Mouse (Mus musculus): ENCODE data around the gene Chat.
"Not testable (repeated sequence)": the region's sequence is repeated elsewhere in the genome, so short reads cannot be mapped to it uniquely, and the experiment has no call there.

Chat gene

DNA sequence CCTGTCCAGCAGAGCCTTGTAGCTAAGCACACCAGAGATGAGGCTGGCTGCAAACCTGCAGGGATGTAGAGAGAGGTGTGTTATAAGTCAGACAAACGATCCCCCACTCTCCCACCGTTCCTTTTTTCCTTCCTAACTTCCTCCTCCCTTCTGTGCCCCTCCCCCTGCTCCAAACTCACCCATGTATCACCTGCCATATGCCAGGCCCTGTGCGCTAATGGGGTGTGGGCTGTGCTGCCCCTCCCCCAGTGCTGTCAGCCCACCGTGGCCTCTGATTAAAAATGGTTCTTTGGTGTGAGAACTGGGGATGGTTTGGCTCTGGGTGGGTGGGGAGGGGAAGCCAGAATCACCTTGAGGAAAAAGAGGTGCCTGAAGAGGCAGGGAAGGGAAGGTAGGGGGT, 13.2 kb downstream of the Chat start:
- DNase-seq: no peak

DNA sequence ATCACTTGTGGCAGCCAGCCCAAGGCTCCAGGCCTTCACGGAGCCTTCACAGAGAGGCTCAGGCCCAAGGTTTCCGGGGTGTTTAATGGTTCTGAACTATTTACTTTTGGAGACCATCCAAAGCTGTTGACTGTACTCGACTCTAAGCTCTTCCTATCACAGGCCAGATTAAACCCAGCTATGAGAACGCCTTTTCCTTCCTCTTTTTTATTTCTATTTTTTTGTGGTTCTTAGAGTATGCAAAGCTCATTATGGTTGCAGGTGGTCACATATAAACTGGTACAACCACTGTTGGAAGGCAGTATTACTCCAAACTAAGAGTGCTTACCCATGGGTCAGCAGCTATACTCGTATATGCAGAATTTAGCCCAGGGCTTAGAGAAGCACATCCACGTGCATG, 18.8 kb downstream of the Chat start:
- DNase-seq: no peak

DNA sequence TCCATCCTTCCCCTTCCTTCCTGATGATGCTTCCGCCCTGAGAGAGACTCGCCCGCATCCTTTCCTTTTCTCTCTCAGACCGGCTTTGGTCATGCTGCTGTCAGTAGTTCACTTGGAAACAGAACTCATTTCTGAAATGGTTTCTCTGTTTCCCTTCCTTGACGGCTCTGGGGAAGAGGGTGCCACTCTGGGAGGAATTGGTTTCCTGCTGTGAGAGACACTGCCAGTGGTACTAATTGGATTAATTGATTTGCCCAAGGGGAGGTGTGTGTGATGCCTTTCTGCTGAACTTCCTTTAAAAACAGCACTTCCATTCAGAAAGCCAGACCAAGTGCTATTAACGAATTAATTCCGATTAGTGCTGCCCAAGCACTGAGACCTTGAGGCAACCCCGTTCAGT, 22.3 kb downstream of the Chat start:
- DNase-seq: peak; percentile 61

DNA sequence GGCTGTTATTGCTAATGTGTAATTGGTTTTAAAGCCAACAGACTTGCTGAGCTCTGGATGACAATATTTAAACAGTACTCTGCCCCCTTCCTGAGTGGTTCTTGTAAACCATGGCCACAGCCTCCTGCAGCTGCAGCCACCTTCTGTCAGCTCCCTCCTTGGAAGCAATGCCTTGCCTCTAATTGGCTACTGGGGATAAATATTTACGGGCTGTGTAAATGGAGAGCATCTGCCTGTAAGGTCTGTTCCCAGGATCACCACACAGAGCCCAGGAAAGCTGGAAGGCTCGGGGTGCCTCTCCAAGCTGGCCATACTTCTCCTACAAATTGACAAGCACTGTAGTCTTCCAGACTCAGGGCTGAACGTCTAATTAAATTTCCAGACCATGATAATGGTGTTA, 26.0 kb downstream of the Chat start:
- DNase-seq: peak; percentile 26

DNA sequence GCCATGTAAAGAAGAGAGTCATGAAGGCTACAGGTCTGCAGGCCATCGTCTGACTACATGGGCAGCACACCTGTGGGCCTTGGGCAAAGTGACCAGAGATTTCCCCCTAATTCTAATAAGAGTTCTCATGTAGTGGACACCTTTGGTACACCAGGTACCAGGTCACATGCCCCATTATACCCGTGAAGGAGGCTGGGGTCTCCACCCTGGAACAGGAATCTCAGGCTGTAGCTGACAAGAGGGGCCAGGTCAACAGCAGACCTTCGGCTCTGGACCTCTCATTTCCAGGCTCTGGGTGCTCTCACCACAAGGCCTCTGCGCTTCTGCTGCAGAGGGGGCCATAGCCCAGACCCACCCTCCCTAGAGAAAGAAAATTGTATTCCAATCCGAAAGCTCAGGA, 26.5 kb downstream of the Chat start:
- DNase-seq: no peak

DNA sequence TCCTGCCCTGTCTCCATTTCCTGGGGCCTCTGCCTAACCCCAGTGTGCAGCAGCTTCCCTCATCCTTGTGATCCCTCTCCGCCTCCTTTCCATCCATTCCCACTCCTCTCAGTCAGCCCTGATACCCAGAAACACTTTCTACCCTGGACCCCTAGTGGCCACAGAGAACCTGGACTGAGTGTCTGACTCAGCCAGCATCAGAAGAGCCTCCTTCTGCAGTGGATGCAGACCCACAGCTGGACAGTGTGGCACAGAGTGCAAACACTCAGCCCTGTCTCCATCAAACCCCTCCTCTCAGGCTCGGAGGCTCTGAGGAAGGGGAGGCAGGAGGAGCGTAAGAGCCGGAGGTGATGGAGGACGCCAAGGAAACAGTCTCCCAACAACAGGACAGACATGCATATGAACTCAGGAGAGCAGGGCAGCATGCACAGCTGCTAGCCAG, 28.4 kb downstream of the Chat start:
- DNase-seq: peak; percentile 59

DNA sequence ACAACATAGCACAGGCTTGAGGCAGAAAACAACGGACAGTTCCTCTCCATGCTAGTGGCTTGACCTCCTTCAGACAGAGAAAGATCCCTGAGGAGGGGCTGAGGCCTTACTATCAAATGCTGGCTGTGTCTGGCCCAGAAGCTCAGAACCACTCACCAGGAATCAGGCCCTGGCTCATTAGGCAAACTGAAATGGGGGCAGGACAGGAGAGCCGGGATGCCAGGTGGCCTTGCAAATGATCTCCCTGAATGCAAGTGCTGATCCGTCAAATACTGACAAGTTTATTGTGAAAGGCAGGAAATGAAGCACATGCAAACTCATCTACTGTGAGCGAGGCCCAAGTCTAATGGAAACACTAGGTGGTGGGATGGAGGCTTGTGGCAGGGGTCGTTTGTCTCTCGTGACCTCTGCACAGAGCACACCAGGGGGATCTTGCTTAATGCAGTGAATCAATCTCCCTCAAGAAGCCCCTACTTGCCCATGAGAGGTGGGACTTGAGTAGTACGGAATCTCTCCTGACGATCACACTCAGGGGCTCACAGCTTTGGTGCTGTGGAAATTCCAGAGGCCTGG, 36.7 kb downstream of the Chat start:
- peak; percentile 60 for DNase-seq

DNA sequence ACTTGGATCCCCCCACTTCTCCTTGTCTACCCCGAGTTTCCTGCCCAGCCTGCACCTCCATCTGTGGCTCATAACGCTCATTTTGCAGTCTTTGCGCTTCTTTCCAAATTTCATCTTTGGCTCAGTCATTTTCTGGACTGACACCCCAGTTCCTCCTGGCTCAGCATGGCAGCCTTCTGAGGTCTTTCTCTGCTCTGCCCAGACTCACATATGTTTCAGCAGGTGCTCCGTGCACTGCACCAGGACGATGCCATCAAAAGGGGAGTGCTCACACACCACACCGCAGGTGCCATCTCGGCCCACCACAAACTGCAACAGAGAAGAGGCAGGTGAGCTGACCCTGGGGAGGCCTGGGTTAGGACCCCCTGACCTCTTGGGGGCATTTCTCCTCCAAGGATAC, 41.8 kb downstream of the Chat start:
- DNase-seq: no peak

DNA sequence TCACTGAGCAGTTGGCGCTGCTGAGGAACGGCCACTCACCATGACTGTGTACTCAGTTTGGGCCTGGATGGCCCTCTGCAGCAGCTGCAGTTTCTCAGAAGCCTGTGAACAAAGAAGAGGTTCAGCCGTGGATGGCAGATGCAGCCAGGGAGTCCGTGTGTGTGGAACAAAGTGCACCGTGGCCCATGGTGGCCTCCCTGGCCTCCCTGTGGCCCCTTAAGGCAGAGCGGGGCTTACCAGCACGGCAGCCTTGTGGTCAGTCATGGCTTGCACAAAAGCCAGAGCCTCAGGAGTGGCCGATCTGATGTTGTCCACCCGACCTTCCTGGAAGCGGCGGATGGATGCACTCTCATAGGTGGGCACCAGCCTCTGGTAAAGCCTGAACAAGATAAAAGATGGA, 47.0 kb downstream of the Chat start:
- no peak for DNase-seq

DNA sequence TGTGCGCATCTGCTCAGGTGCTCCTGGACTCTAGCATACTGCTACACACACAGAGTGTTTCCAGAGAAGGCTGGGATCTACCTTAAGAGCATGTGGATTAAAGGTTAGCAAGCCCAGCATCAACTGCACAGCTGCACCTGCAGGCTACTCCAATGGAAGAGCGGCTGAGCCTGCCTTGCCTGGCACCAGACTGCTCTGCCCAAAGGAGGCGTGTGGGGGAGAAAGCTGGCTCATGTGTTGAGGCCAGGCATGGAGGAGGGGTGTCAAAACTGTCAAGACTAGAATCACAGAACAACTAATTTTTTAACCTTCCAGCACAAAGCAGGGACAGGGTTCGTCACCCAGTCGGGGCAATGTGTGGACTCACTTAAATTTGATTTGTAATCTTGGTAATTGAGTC, 53.7 kb downstream of the Chat start:
- no peak for DNase-seq

DNA sequence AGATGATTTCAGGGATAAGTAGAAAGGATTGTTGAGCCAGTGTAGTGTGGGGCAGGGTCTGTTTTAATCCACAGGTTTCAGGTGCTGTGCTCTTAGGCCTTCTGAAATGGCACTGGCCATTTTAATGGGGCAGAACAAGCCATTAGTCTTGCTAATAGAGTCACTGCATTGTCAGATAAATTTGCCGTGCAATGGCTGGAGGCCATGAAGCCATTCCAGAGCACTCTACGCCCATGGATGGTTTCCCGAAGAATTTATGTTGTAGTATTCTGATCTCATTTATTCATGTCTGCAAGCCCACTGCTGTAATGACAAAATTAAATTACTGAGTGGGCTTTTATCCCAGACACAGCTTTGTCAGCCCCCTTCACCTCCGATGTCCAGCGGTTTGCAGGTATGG, 55.7 kb downstream of the Chat start:
- no peak for DNase-seq

DNA sequence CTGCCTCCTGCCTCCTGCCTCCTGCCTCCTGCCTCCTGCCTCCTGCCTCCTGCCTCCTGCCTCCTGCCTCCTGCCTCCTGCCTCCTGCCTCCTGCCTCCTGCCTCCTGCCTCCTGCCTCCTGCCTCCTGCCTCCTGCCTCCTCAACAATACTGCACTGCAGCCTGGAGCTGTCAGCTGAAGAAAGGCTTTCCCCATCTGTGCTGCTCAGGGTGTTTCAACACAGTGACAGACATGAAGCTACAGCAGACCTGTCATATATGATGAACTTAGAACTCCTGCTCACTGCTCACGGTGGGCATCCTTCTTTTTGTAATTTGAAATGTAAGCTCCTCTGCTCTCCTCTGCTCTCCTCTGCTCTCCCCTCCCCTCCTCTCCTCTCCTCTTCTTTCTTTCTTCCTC, 60.4 kb downstream of the Chat start:
- not testable (repeated sequence) for DNase-seq

DNA sequence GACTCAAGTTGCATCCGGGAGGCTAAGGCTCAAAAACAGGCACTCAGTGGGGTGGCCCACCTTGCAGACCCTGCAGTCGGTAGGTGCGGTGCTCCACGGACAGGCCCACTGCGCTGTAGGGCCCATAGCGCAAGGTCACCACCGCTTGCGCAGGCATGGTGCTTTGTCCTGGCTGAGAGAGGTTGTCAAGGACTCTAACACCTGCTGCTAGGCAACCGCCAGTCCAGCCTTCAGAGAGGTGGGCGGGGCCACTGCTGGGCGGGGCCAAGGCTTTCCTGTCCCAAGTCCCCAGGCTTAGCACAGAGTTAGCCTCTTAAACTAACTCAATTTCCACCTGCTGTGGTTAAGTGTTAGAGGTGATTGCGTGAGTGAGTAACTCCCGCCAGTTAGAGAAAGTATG, 77.6 kb downstream of the Chat start, which contains the start of gene 1700024G13Rik:
TSS of gene 1700024G13Rik (minus strand) at position 196 of the 400 bp plus-strand sequence.
- peak; percentile 91 for DNase-seq

DNA sequence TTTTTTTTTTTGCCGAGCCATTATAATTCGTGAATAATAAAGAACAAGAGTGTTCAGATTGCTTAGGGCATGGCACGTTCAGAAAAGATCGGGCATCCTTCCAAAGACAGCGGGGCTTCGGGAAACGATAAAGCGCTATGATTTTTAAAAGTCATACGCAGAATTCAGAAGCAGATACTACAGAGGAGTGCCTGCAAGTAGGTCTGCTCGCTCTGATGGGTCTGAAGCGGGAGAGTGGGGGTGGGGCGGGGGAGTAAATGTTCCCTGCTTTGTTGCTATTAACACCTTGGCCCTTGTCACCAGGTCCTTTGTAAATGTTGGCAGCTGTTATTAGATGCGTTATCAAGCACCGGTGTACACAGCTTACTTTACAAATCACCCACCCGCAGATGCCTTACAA, 84.2 kb downstream of the Chat start:
- peak; percentile 19 for DNase-seq

DNA sequence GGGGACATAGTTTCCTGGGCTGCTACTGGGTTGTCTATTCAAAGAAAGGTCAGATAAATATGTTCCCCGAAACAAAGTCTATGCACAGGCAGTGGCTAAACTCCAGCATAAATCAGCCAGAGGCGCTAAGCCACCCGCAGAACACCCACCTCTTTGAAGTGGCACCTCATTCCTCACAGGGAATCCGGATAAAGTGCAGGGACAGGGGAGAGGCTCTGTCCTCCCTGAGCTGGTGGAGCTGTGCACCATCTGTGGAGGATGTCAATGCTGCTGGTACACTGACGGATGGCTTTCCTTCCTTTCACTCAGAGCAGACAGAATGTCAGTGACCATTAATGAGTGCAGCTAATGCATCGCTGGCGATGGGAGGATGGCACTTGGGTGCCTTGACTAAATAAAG, 84.7 kb downstream of the Chat start:
- DNase-seq: peak; percentile 25

DNA sequence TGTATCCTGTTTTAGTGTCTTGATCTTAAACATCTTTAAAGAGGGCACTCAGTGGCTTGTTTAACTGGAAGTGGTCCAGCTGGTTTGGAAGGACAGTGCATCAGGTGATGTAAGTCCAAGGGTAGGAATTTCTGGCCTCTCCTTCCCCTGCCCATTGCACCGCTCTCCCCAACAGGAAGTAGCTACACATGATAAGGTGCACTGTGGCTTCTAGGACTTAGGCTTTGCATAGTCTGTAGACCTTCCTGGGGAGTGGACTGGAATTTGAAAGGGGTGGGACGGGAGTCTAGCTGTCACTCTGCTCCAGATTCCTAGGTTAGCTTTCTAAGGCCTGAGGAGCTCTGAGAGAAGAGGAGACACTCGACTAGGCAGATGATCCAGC, 85.7 kb downstream of the Chat start:
- DNase-seq: no peak

DNA sequence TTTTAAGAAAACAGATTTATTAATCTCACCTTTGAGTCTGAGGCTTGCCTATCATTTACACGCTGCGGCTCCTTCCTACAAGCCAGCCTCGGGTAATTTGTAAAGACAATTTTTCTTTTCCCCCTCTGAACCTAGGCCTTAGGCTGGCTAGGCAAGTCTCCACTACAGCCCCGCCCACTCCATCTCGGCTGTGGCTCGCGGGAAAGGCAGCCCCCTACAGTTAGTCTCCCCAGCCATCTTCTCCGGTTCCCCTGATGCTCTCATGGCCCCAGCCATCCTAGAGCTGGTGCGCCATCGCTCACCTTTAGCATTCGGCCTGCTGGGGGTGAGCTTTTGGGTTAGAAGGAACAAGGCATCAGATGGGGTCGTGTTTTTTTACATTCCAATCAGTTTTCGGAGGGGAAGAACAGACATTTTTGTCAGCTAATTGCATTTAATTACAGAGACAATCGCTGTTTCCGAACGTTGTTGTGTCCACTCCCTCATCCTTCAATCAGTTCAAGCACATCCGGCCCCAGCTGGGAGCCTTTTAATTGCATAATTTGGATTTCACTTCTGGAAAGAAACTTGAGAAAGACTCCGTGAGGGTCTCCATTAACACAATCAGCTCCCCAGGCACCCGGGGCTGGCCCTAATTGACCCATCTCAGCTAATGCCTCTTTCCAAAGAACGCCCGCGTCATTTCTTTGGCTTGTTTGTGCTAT, 86.2 kb downstream of the Chat start:
- peak; percentile 58 for DNase-seq

DNA sequence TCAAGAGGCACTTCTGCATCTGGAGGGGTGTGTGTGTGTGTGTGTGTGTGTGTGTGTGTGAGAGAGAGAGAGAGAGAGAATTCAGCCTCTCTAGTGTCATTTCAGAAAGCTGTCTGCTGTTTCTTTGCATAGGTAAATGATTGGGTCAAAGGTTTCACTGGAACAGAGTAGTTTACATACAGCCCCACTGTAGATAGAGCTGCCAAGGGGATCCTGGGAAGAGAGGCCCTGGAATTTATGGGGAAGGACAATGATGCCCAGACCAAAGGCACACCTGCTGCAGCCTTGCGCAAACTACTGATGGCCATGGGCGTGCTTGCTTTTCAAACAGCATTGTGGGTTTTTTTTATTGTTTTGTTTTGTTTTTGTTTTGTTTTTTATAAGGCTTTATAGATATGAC, 93.3 kb downstream of the Chat start:
- DNase-seq: no peak

DNA sequence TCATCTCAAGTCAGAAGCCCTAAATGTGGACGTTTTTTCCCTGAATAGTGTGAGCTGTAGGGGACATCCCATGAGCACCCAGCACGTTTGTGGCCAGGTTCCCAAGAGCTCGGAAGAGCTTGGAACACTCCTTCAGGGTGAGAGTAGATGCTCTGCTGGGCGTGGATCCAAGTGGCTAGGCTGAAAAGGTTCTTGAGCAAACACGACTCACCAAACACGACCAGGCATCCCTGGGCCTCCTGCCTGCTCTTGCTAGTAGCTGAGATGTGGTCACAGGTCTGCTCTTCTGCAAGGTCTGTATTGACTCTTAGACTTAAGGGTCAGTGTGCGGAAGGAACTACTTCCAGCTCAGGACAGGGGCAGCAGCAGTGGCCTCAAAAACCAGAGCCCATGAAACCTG, 96.0 kb downstream of the Chat start:
- no peak for DNase-seq

DNA sequence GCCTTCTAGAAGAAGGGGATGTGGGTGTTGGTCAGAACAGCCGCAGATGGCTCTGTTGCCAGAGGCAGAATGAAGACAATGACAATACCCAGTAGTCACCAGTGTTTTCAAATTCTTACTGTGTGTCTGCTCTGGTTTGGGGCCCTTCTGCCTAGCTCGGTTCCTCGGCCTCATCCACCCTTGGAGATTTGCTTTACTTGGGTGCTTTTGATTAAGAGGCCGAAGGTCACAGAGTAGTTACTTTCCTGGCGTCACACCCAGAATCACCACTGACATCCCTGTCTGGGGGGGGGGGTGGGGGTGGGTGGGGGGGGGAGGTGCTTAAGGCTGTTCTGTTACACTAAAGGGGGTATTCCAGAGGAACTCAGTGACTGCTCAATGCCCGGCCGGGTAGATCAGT, 101.4 kb downstream of the Chat start:
- DNase-seq: no peak
